Mouse (Mus musculus) CH12.LX (cell line): ENCODE measurements around the gene Cttnbp2.

Source experiments
- MAX ChIP-seq: IDR thresholded peaks from 2 replicates; pipeline ENCODE4 v1.6.1; 2011; ENCODE audit warnings: low read length, improper control_type of control experiment
- USF2 ChIP-seq: conservative IDR thresholded peaks from 2 replicates; pipeline ENCODE4 v1.6.1; 2011; ENCODE audit warnings: low read depth, low read length, improper control_type of control experiment

- TF ChIP-seq MAX (no peak), USF2 (no peak)
These were observed 176.3 kb downstream of the Cttnbp2 start for GRCm38 (mm10) chr6:18338307-18338706.
